Mouse (Mus musculus): Measurements from ENCODE around the gene Acbd4. TPM values are rescaled to one million over a fixed set of nuclear protein-coding genes. Genes with fewer than 3 reads are reported as not detected.

Gene Acbd4
- 15.2 and 16.6 TPM in 2 replicates for total RNA-seq (2012; rRNA removed)
- polyA plus RNA-seq (2012; ENCODE audit: insufficient read depth in 1 of 2, insufficient read length in 2 of 2, low read depth in 1 of 2, low replicate concordance in 2 of 2, missing spikeins in 1 of 2), result 10 to 100 TPM in 1 of 2 experiments, not detected in 1; 18.3 TPM

GRCm38 (mm10) chr11:103101481-103101865, at the start of gene Acbd4, which contains the start of gene Plcd3:
Acbd4 (plus strand) TSS chr11:103101682.
Plcd3 (minus strand) TSS chr11:103101658.
- peak within 1 kb of the TSS; percentile 63 for H3K9ac ChIP-seq (ENCODE audit: control insufficient read depth, low read depth, low read length, poor library complexity, severe bottlenecking)
- peaks cover 0 to 9% of the 10 kb centered on the region in 2 experiments; a peak in 2 of 4 replicates for H3K36me3 ChIP-seq (ENCODE audit: control insufficient read depth in 1 of 2, insufficient read depth in 2 of 2, low read length in 2 of 2)
- H3K27me3 ChIP-seq (ENCODE audit: control insufficient read depth in 1 of 2, insufficient read depth in 2 of 2, low read length in 2 of 2), result no peaks in the 10 kb centered on the region
- peak within 1 kb of the TSS; percentile 39 for H3K27ac ChIP-seq (ENCODE audit: control insufficient read depth, low read depth, low read length)
- TF ChIP-seq SMC3 (IDR thresholded peaks at IDR 0.05; ENCODE audit: low read depth, low read length) (no peak), ELF1 (IDR thresholded peaks at IDR 0.05; ENCODE audit: low read depth, low read length) (no peak), POLR2A (IDR thresholded peaks at IDR 0.05; ENCODE audit: control insufficient read depth in 1 of 2, insufficient read depth in 1 of 2, low read depth in 1 of 2, low read length in 2 of 2, poor library complexity in 1 of 2) (peak; percentile 39 to 62; a peak in 2 of 4 replicates), NELFE (IDR thresholded peaks at IDR 0.05; ENCODE audit: low read depth, low read length) (peak; percentile 63)
- H3K79me2 ChIP-seq (ENCODE audit: control insufficient read depth, insufficient read depth, low read length, poor library complexity), result no peaks in the 10 kb centered on the region; the same call in 1 of the 2 replicates
- DNase-seq (ENCODE audit: low read depth, low spot score), result peak; percentile 92
- H3K9me3 ChIP-seq (replicated peaks; ENCODE audit: insufficient read depth, low read length), result no peaks in the 10 kb centered on the region
- peak within 1 kb of the TSS; percentile 55 to 80 for H3K4me3 ChIP-seq (ENCODE audit: control insufficient read depth in 1 of 2, insufficient read depth in 1 of 2, low read depth in 2 of 2, low read length in 2 of 2)
- H3K4me1 ChIP-seq (ENCODE audit: control insufficient read depth in 1 of 2, insufficient read depth in 2 of 2, low read length in 2 of 2), result peaks cover 9 to 20% of the 10 kb centered on the region in 2 experiments

- H3K27ac ChIP-seq (ENCODE audit: control insufficient read depth, low read depth, low read length), result no peak overlapping the region
Observed at GRCm38 (mm10) chr11:103052078-103052477, 49.4 kb upstream of the Acbd4 start.

GRCm38 (mm10) chr11:103053191-103054076, 48.0 kb upstream of the Acbd4 start:
- H3K27ac ChIP-seq (ENCODE audit: control insufficient read depth, low read depth, low read length), result no peak overlapping the region

More at GRCm38 (mm10) chr11:103052078-103052477, 49.4 kb upstream of the Acbd4 start:
- no peak overlapping the region for H3K4me3 ChIP-seq (ENCODE audit: control insufficient read depth in 1 of 2, insufficient read depth in 1 of 2, low read depth in 2 of 2, low read length in 2 of 2)
- H3K4me1 ChIP-seq (ENCODE audit: control insufficient read depth in 1 of 2, insufficient read depth in 2 of 2, low read length in 2 of 2), result no peaks in the 10 kb centered on the region
- no peak overlapping the region for H3K9ac ChIP-seq (ENCODE audit: control insufficient read depth, low read depth, low read length, poor library complexity, severe bottlenecking)
- no peak for DNase-seq (ENCODE audit: low read depth, low spot score)
- no peaks in the 10 kb centered on the region for H3K27me3 ChIP-seq (ENCODE audit: control insufficient read depth in 1 of 2, insufficient read depth in 2 of 2, low read length in 2 of 2)
- peaks cover 0 to 27% of the 10 kb centered on the region in 2 experiments; a peak in 2 of 4 replicates for H3K36me3 ChIP-seq (ENCODE audit: control insufficient read depth in 1 of 2, insufficient read depth in 2 of 2, low read length in 2 of 2)
- TF ChIP-seq TAL1 (IDR thresholded peaks at IDR 0.05; ENCODE audit: low read length) (no peak), E2F4 (IDR thresholded peaks at IDR 0.05; ENCODE audit: borderline replicate concordance, low read depth, low read length) (no peak), UBTF (IDR thresholded peaks at IDR 0.05; ENCODE audit: borderline replicate concordance, insufficient read depth, low read depth, low read length) (no peak), RCOR1 (IDR thresholded peaks at IDR 0.05; ENCODE audit: low read depth, low read length) (no peak), BHLHE40 (IDR thresholded peaks at IDR 0.05; ENCODE audit: borderline replicate concordance, low read depth, low read length) (no peak), CHD2 (IDR thresholded peaks at IDR 0.05; ENCODE audit: low read length) (no peak)
- H3K79me2 ChIP-seq (ENCODE audit: control insufficient read depth, insufficient read depth, low read length, poor library complexity), result no peaks in the 10 kb centered on the region; the same call in 1 of the 2 replicates
- no peaks in the 10 kb centered on the region for H3K9me3 ChIP-seq (replicated peaks; ENCODE audit: insufficient read depth, low read length)

More at GRCm38 (mm10) chr11:103053191-103054076, 48.0 kb upstream of the Acbd4 start:
- no peak for TF ChIP-seq E2F4 (IDR thresholded peaks at IDR 0.05; ENCODE audit: borderline replicate concordance, low read depth, low read length)
- no peak for TF ChIP-seq CTCF (IDR thresholded peaks at IDR 0.05 in 2 of 3, conservative IDR thresholded peaks at IDR 0.05 in 1 of 3; ENCODE audit: control insufficient read depth in 1 of 3, insufficient read depth in 1 of 3, low read depth in 2 of 3, low read length in 3 of 3, poor library complexity in 1 of 3, severe bottlenecking in 1 of 3)
- no peak for TF ChIP-seq POLR2A (IDR thresholded peaks at IDR 0.05; ENCODE audit: control insufficient read depth in 1 of 2, insufficient read depth in 1 of 2, low read depth in 1 of 2, low read length in 2 of 2, poor library complexity in 1 of 2)
- no peak for TF ChIP-seq POLR2AphosphoS5 (IDR thresholded peaks at IDR 0.05; ENCODE audit: borderline replicate concordance, low read depth, low read length)
- TF ChIP-seq ZMIZ1 (IDR thresholded peaks at IDR 0.05; ENCODE audit: low read depth, low read length), result no peak
- no peak for TF ChIP-seq ELF1 (IDR thresholded peaks at IDR 0.05; ENCODE audit: low read depth, low read length)
- TF ChIP-seq ZC3H11A (IDR thresholded peaks at IDR 0.05; ENCODE audit: low read depth, low read length), result no peak
- TF ChIP-seq NELFE (IDR thresholded peaks at IDR 0.05; ENCODE audit: low read depth, low read length), result no peak
- no peak for TF ChIP-seq EP300 (IDR thresholded peaks at IDR 0.05; ENCODE audit: low read depth in 1 of 2, low read length in 2 of 2)
- TF ChIP-seq GABPA (IDR thresholded peaks at IDR 0.05; ENCODE audit: low read depth, low read length), result no peak
- no peak for TF ChIP-seq BHLHE40 (IDR thresholded peaks at IDR 0.05; ENCODE audit: borderline replicate concordance, low read depth, low read length)
- TF ChIP-seq MYC (IDR thresholded peaks at IDR 0.05; ENCODE audit: low read depth, low read length), result no peak
- no peak for TF ChIP-seq HCFC1 (IDR thresholded peaks at IDR 0.05; ENCODE audit: low read depth, low read length)
- no peak for TF ChIP-seq JUND (IDR thresholded peaks at IDR 0.05; ENCODE audit: low read depth, low read length)
- no peak for TF ChIP-seq TAL1 (IDR thresholded peaks at IDR 0.05; ENCODE audit: low read length)
- TF ChIP-seq POLR2AphosphoS2 (IDR thresholded peaks at IDR 0.05; ENCODE audit: low read length), result no peak
- no peak for TF ChIP-seq CHD2 (IDR thresholded peaks at IDR 0.05; ENCODE audit: low read length)
- Histone ChIP-seq H3K79me2 (ENCODE audit: control insufficient read depth, insufficient read depth, low read length, poor library complexity) (no peaks in the 10 kb centered on the region; the same call in 1 of the 2 replicates), H3K27me3 (ENCODE audit: control insufficient read depth in 1 of 2, insufficient read depth in 2 of 2, low read length in 2 of 2) (no peaks in the 10 kb centered on the region), H3K9ac (ENCODE audit: control insufficient read depth, low read depth, low read length, poor library complexity, severe bottlenecking) (no peak overlapping the region), H3K36me3 (ENCODE audit: control insufficient read depth in 1 of 2, insufficient read depth in 2 of 2, low read length in 2 of 2) (peaks cover 0 to 23% of the 10 kb centered on the region in 2 experiments; a peak in 2 of 4 replicates), H3K4me1 (ENCODE audit: control insufficient read depth in 1 of 2, insufficient read depth in 2 of 2, low read length in 2 of 2) (no peaks in the 10 kb centered on the region), H3K4me3 (ENCODE audit: control insufficient read depth in 1 of 2, insufficient read depth in 1 of 2, low read depth in 2 of 2, low read length in 2 of 2) (no peak overlapping the region), H3K9me3 (replicated peaks; ENCODE audit: insufficient read depth, low read length) (no peaks in the 10 kb centered on the region)
- DNase-seq (ENCODE audit: low read depth, low spot score), result no peak

All from MEL (cell line).